Mouse (Mus musculus): ENCODE measurements at regions not wholly inside any gene's neighbourhood (a gene's known extent, or its start where the extent isn't known, plus 50 kb on each side); places are given as distances from the start of the nearest gene placed in this dataset.

DNA sequence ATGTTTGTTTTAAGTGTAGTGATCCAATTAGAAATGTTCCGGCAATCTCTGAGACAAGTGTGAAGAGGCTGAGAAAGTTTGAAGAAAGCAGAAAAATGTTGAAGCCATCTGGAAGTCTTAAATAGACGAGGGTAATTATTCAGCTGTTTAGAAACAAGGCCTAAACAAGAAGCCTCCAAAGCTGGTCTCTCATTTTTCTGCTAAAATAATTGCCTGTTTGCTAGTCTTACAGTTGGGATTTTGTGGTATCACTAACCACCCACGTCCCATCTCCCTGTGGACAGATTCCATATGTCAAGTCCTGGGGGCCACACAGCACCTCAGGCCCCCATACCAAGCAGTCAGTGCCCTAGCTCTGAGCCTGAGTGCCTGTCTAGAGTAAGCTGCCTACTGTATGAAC is 59.4 kb upstream of the Bace2 start:
- DNase-seq (ENCODE audit: low spot score in 2 of 2): no peak

DNA sequence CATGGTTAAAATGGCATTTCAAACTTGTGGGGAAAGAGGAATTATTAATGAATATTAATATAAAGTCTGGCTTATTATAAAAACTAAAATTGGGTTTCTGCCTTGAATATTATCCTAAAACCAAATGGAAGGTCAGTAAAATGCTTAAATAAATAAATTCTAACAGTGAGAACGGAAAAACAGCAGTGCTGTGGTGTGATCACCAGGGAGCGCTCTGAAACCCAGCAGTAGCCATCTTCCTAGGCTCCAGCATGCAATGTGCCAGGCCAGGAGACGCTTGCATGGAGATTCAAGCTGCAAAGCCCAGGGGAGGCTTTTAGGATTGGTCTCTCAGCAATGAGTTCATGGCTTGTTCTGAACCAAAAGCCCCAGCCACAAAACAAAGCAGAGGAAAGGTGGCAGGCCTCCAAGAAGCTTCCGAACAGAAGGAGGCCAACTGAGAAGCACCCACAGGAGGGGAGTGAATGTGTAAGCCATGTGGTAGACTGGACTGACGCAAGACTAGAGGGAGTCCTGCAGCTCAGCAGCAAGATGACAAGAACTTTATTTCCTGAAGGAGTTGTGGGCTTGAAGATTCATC is 52.3 kb upstream of the Bace2 start:
- DNase-seq (ENCODE audit: low spot score in 2 of 2): peak; percentile 34 to 48

All from layer of hippocampus, postnatal 10 days (tissue).